Mouse (Mus musculus): ENCODE measurements around the gene Tet2.

Gene Tet2

DNA sequence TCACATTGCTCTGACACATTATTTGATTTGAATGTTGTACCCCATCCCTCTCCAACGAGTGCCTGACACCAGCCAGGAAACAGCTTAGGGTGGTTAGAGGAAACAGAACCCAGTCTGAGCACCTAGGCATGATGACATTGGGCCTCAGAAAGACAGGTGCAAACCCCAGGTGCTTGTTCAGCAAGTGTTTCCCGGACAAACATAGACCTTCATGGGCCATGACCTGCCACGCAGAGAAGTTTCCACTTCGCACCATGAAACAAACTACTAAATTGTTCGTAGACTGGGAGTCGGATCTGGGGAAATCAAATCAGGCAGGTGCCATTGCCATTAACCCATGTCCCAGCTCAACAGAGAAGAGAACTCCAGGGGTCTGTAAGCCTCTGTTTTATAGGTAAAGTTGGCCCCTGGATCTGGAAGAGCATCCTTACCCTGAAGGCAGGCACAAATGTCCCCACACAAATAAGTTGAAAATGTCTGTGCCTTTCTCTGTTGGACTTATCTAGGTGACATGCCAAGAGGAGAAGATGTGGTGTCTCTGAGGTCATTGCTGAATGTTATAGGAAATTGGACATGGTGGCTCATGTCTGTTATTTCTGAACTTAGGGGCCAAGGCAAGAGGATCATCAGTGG is 109.7 kb downstream of the Tet2 start:
- no peak for DNase-seq

DNA sequence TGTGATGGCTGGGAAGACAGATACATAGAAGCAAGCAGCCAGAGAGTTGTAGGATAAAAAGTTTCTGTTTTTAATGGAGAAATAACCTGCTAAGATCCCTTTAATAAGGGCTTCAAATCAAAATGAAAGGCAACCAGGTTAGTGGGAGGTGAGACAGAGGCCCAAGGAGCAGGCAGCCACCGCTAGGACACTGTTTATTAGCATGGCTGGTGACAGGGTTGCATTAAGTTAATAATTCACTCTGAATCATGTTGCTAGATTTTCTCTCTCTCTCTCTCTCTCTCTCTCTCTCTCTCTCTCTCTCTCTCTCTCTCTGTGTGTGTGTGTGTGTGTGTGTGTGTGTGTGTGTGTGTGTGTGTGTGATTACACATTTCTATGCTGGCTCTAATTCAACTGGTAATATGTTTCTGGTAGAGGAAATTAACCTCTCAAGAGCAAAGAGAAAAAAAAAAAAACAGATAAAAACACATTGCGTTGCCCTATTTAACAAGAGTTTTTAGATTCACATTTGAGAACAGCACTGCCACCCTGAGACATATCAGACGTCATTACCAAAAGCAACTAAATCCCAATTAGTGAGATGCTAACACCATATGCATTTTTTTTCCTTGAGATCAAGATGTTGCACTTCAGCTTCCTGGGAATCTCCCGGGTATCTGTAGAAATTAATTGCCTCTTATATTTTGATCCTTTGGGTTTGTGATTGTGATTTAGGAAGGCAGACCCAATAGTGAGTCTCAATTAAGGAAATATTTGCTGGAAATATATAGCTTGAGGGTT is 115.4 kb downstream of the Tet2 start:
- DNase-seq: peak in 1 of 2 experiments; percentile 11

DNA sequence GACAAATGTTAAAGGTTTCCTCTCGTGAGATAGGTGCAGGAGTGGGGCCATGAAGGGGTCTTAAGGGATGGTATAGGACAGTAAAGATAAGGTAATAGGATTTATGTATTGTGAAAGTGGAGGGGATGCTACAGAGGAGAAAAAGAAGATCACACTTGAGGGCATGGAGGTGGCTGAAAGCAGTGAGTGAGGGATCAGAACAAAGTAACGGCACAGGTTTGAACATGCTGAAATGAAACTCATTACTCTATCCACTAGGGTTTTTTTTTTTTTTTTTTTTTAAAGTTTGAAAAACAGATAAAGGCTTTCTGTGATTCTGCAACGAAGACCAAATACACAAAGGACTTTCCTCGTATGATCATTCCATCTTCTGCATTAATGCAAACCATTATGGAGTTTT is 116.9 kb downstream of the Tet2 start:
- DNase-seq: no peak

DNA sequence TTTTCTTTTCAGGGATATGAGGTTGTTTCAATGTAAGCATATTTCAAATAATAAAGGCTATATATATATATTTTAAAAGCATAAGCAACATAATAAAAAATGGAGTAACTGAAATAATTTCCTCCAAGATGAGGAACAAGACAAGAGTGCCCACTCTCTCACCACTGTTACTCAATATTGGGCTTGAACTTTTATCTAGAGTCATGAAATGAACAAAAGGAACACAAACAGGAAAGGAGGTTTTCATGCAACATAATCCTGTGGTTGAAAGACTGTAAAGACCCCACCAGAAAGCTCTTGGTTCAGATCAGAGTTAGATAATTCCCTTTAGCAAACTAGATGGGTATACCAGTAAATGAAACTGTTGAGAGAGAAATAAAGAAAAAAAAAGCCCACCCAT is 121.9 kb downstream of the Tet2 start:
- DNase-seq: no peak

DNA sequence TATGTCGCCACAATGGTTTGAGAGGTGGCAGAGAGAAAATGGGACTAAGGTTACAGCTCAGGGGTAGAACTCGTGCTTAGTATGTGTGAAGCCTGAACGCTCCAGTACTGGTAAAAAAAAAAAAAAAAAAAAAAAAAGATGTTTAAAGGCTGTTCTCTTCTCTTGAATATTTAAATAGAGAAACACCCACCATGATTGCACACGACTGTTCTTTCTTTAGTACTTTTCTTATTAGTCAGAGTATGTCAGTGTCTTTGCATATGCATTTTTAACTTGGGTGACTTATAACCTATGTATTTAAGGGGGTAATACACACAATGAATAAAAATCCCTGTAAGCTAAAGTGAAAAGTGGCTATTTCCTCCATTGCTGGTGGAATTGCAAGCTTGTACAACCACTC is 130.2 kb downstream of the Tet2 start:
- DNase-seq: no peak

Data from kidney, postnatal 4 days (tissue).